Mouse (Mus musculus) kidney, adult 9 months (tissue): ENCODE measurements around the gene Map3k11.

Source experiments
- DNase-seq: peaks from one replicate; pipeline ENCODE4 v3.0.0; 2022

Gene Map3k11

GRCm38 (mm10) chr19:5739446-5739845, 50.9 kb downstream of the Map3k11 start:
- DNase-seq = no peak

GRCm38 (mm10) chr19:5740320-5741317, 52.1 kb downstream of the Map3k11 start, which contains the start of gene Ltbp3:
Gene Ltbp3 (plus strand): TSS chr19:5740904.
- DNase-seq = peak; percentile 46

- peak; percentile 66 for DNase-seq
Measured at GRCm38 (mm10) chr19:5741641-5742240, 53.2 kb downstream of the Map3k11 start.

DNA sequence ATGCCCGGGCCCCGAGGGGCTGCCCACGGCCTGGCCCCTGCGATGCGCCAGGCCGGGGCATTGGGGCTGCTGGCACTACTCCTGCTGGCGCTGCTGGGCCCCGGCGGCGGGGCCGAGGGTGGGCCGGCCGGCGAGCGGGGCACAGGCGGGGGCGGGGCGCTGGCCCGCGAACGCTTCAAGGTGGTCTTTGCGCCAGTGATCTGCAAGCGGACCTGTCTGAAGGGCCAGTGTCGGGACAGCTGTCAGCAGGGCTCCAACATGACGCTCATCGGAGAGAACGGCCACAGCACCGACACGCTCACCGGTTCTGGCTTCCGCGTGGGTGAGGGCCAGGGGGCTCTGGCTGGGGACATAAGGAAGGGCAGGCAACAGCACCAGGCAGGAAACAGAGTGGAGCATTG, 53.7 kb downstream of the Map3k11 start:
- no peak for DNase-seq

DNA sequence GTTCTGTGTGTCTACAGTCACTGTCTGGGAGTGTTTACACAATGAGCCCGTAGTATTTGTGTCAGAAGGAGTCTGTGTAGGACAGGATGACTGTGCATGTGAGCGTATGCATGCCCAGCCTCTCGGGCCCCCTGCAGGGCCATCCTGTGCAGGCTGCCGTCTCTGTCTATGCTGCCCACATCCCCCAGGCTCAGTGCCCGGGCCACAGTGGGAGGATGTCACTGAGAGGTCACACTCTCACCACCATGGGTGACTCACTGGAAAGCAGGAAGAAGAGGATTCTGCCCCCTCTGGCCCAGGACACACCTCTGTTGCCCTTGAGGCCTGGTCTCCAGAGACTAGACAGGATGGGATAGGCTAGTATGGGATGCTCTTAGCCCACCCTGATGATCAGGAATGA, 55.0 kb downstream of the Map3k11 start:
- DNase-seq = peak; percentile 38

DNA sequence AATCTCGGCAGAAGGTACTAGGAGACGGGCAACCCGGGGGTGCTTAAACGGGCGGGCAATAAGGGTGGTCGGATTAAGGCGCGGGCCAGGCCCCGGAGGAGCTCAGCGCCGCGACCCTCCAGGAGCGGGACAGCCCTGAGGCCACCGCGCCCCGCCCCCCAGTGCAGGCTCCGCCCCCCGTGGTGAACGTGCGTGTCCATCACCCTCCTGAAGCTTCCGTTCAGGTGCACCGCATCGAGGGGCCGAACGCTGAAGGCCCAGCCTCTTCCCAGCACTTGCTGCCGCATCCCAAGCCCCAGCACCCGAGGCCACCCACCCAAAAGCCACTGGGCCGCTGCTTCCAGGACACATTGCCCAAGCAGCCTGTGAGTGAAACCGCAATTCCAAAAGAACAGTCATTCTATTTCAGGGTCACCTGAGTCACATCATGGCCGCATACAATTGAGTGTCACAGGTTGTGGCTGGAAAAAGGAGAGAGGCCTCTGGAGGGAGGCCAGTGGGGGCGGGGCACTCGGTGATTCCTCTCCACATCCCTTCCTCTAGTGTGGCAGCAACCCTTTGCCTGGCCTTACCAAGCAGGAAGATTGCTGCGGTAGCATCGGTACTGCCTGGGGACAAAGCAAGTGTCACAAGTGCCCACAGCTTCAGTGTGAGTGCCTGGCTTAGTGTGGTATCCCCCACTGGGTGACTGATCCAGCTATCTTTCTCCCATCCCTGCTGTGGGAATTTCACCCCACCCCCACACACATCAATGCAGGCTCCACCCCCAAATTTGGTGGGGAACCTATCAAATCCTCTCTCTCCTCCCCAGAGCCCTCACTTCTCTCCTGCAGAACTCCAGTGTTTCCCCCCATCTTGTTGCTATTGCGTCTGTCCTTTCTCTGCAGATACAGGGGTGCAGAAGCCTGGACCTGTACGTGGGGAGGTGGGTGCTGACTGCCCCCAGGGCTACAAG, 57.5 kb downstream of the Map3k11 start:
- no peak for DNase-seq

- no peak for DNase-seq
Measured at GRCm38 (mm10) chr19:5746907-5747363, 58.4 kb downstream of the Map3k11 start.

- no peak for DNase-seq
Measured at GRCm38 (mm10) chr19:5749476-5749875, 60.9 kb downstream of the Map3k11 start.

- no peak for DNase-seq
Measured at GRCm38 (mm10) chr19:5750951-5751350, 62.4 kb downstream of the Map3k11 start.

GRCm38 (mm10) chr19:5751742-5752141, 63.2 kb downstream of the Map3k11 start:
- peak; percentile 61 for DNase-seq
